Mouse (Mus musculus): ENCODE measurements at regions not wholly inside any gene's neighbourhood (a gene's known extent, or its start where the extent isn't known, plus 50 kb on each side); places are given as distances from the start of the nearest gene placed in this dataset.

GRCm38 (mm10) chr15:87332441-87332840, 211.7 kb upstream of the Fam19a5 start:
- H3K9me3 ChIP-seq (replicated peaks), result peaks cover 85% of the 10 kb centered on the region

GRCm38 (mm10) chr15:87333527-87333926, 210.6 kb upstream of the Fam19a5 start:
- Histone ChIP-seq H3K9me3 (replicated peaks) (peaks cover 84% of the 10 kb centered on the region), H3K4me1 (ENCODE audit: insufficient read depth, low read depth, low read length) (no peaks in the 10 kb centered on the region), H3K27me3 (ENCODE audit: insufficient read depth, low read length) (no peaks in the 10 kb centered on the region), H3K4me3 (ENCODE audit: low read depth, low read length) (no peak overlapping the region), H3K36me3 (replicated peaks) (no peaks in the 10 kb centered on the region)
- ATAC-seq (ENCODE audit: extremely low read depth, insufficient number of reproducible peaks, low FRiP score, poor library complexity, severe bottlenecking) (no peak), DNase-seq (ENCODE audit: low spot score) (no peak)
- TF ChIP-seq TAL1 (conservative IDR thresholded peaks at IDR 0.05; ENCODE audit: low read depth, low read length) (no peak), GATA2 (IDR thresholded peaks at IDR 0.05; ENCODE audit: borderline replicate concordance, low read depth, low read length) (no peak), POLR2AphosphoS5 (IDR thresholded peaks at IDR 0.05; ENCODE audit: insufficient replicate concordance, low read depth, low read length) (no peak)

More at GRCm38 (mm10) chr15:87332441-87332840, 211.7 kb upstream of the Fam19a5 start:
- Histone ChIP-seq H3K36me3 (replicated peaks) (no peaks in the 10 kb centered on the region), H3K4me1 (ENCODE audit: insufficient read depth, low read depth, low read length) (no peaks in the 10 kb centered on the region), H3K27me3 (ENCODE audit: insufficient read depth, low read length) (no peaks in the 10 kb centered on the region), H3K4me3 (ENCODE audit: low read depth, low read length) (no peak overlapping the region)
- TF ChIP-seq GATA1 (IDR thresholded peaks at IDR 0.05; ENCODE audit: borderline replicate concordance, low read length), result no peak
- ATAC-seq (ENCODE audit: extremely low read depth, insufficient number of reproducible peaks, low FRiP score, poor library complexity, severe bottlenecking), result no peak
- no peak for DNase-seq (ENCODE audit: low spot score)

- ATAC-seq (ENCODE audit: extremely low read depth, insufficient number of reproducible peaks, low FRiP score, poor library complexity, severe bottlenecking) (no peak), DNase-seq (ENCODE audit: low spot score) (no peak)
- Histone ChIP-seq H3K4me1 (ENCODE audit: insufficient read depth, low read depth, low read length) (no peaks in the 10 kb centered on the region), H3K9me3 (replicated peaks) (peaks cover 81% of the 10 kb centered on the region), H3K27me3 (ENCODE audit: insufficient read depth, low read length) (no peaks in the 10 kb centered on the region), H3K4me3 (ENCODE audit: low read depth, low read length) (no peak overlapping the region), H3K36me3 (replicated peaks) (no peaks in the 10 kb centered on the region)
- no peak for TF ChIP-seq GATA1 (IDR thresholded peaks at IDR 0.05; ENCODE audit: borderline replicate concordance, low read length)
- no peak for TF ChIP-seq CTCF (IDR thresholded peaks at IDR 0.05; ENCODE audit: low read depth, low read length)
- TF ChIP-seq TAL1 (conservative IDR thresholded peaks at IDR 0.05; ENCODE audit: low read depth, low read length), result no peak
- no peak for TF ChIP-seq POLR2AphosphoS5 (IDR thresholded peaks at IDR 0.05; ENCODE audit: insufficient replicate concordance, low read depth, low read length)
- no peak for TF ChIP-seq GATA2 (IDR thresholded peaks at IDR 0.05; ENCODE audit: borderline replicate concordance, low read depth, low read length)
Measured at GRCm38 (mm10) chr15:87334430-87334829, 209.7 kb upstream of the Fam19a5 start.

GRCm38 (mm10) chr15:87335324-87335723, 208.8 kb upstream of the Fam19a5 start:
- no peak for DNase-seq (ENCODE audit: low spot score)

GRCm38 (mm10) chr15:87335737-87336136, 208.4 kb upstream of the Fam19a5 start:
- H3K36me3 ChIP-seq (replicated peaks), result no peaks in the 10 kb centered on the region
- TF ChIP-seq GATA2 (IDR thresholded peaks at IDR 0.05; ENCODE audit: borderline replicate concordance, low read depth, low read length) (no peak), TAL1 (conservative IDR thresholded peaks at IDR 0.05; ENCODE audit: low read depth, low read length) (no peak), POLR2AphosphoS5 (IDR thresholded peaks at IDR 0.05; ENCODE audit: insufficient replicate concordance, low read depth, low read length) (no peak), GATA1 (IDR thresholded peaks at IDR 0.05; ENCODE audit: borderline replicate concordance, low read length) (no peak), CTCF (IDR thresholded peaks at IDR 0.05; ENCODE audit: low read depth, low read length) (no peak)
- ATAC-seq (ENCODE audit: extremely low read depth, insufficient number of reproducible peaks, low FRiP score, poor library complexity, severe bottlenecking) (no peak), DNase-seq (ENCODE audit: low spot score) (no peak)
- H3K4me1 ChIP-seq (ENCODE audit: insufficient read depth, low read depth, low read length), result no peaks in the 10 kb centered on the region
- H3K4me3 ChIP-seq (ENCODE audit: low read depth, low read length), result no peak overlapping the region
- no peaks in the 10 kb centered on the region for H3K27me3 ChIP-seq (ENCODE audit: insufficient read depth, low read length)
- H3K9me3 ChIP-seq (replicated peaks), result peaks cover 80% of the 10 kb centered on the region

More at GRCm38 (mm10) chr15:87335324-87335723, 208.8 kb upstream of the Fam19a5 start:
- Histone ChIP-seq H3K4me1 (ENCODE audit: insufficient read depth, low read depth, low read length) (no peaks in the 10 kb centered on the region), H3K36me3 (replicated peaks) (no peaks in the 10 kb centered on the region), H3K9me3 (replicated peaks) (peaks cover 80% of the 10 kb centered on the region), H3K4me3 (ENCODE audit: low read depth, low read length) (no peak overlapping the region), H3K27me3 (ENCODE audit: insufficient read depth, low read length) (no peaks in the 10 kb centered on the region)
- no peak for ATAC-seq (ENCODE audit: extremely low read depth, insufficient number of reproducible peaks, low FRiP score, poor library complexity, severe bottlenecking)
- TF ChIP-seq POLR2AphosphoS5 (IDR thresholded peaks at IDR 0.05; ENCODE audit: insufficient replicate concordance, low read depth, low read length) (no peak), TAL1 (conservative IDR thresholded peaks at IDR 0.05; ENCODE audit: low read depth, low read length) (no peak), CTCF (IDR thresholded peaks at IDR 0.05; ENCODE audit: low read depth, low read length) (no peak), GATA2 (IDR thresholded peaks at IDR 0.05; ENCODE audit: borderline replicate concordance, low read depth, low read length) (no peak), GATA1 (IDR thresholded peaks at IDR 0.05; ENCODE audit: borderline replicate concordance, low read length) (no peak)

GRCm38 (mm10) chr15:87339904-87340303, 204.2 kb upstream of the Fam19a5 start:
- H3K36me3 ChIP-seq (replicated peaks), result no peaks in the 10 kb centered on the region
- no peaks in the 10 kb centered on the region for H3K4me1 ChIP-seq (ENCODE audit: insufficient read depth, low read depth, low read length)
- no peak overlapping the region for H3K4me3 ChIP-seq (ENCODE audit: low read depth, low read length)
- no peak for ATAC-seq (ENCODE audit: extremely low read depth, insufficient number of reproducible peaks, low FRiP score, poor library complexity, severe bottlenecking)
- H3K9me3 ChIP-seq (replicated peaks), result peaks cover 84% of the 10 kb centered on the region
- no peaks in the 10 kb centered on the region for H3K27me3 ChIP-seq (ENCODE audit: insufficient read depth, low read length)
- DNase-seq (ENCODE audit: low spot score), result no peak
- TF ChIP-seq TAL1 (conservative IDR thresholded peaks at IDR 0.05; ENCODE audit: low read depth, low read length) (no peak), CTCF (IDR thresholded peaks at IDR 0.05; ENCODE audit: low read depth, low read length) (no peak), GATA2 (IDR thresholded peaks at IDR 0.05; ENCODE audit: borderline replicate concordance, low read depth, low read length) (no peak), POLR2AphosphoS5 (IDR thresholded peaks at IDR 0.05; ENCODE audit: insufficient replicate concordance, low read depth, low read length) (no peak), GATA1 (IDR thresholded peaks at IDR 0.05; ENCODE audit: borderline replicate concordance, low read length) (no peak)

- H3K27me3 ChIP-seq (ENCODE audit: insufficient read depth, low read length), result no peaks in the 10 kb centered on the region
- H3K9me3 ChIP-seq (replicated peaks), result peaks cover 75% of the 10 kb centered on the region
- H3K4me1 ChIP-seq (ENCODE audit: insufficient read depth, low read depth, low read length), result no peaks in the 10 kb centered on the region
- H3K36me3 ChIP-seq (replicated peaks), result no peaks in the 10 kb centered on the region
- no peak for DNase-seq (ENCODE audit: low spot score)
- no peak for ATAC-seq (ENCODE audit: extremely low read depth, insufficient number of reproducible peaks, low FRiP score, poor library complexity, severe bottlenecking)
- TF ChIP-seq TAL1 (conservative IDR thresholded peaks at IDR 0.05; ENCODE audit: low read depth, low read length), result no peak
- H3K4me3 ChIP-seq (ENCODE audit: low read depth, low read length), result no peak overlapping the region
Measured at GRCm38 (mm10) chr15:87342656-87343055, 201.4 kb upstream of the Fam19a5 start.
